16 mouse cellular contexts compared by ENCODE assay signal in genomic region chr5:14903539-14903938, GRCm38 (mm10). TPM values are rescaled to one million over a fixed set of nuclear protein-coding genes. Genes with fewer than 3 reads are reported as not detected.
DNase-seq lines count a peak whose midpoint lies in the region; TF ChIP-seq lines count a peak whose summit lies in the region.
"Not testable (repeated sequence)": the region's sequence is repeated elsewhere in the genome, so short reads cannot be mapped to it uniquely, and the experiment has no call there.
"Had no signal": no experiment of that assay in that cellular context is flagged by ENCODE, and none has a peak within 500 bp of the region (broad histone marks: within the 10 kb centered on the region; RNA-seq: fewer than 3 reads in every experiment).

No protein-coding gene starts in this region.

- DNase-seq in A20 (ENCODE audit: low read depth, low spot score) (peak; percentile 8), MN1 (ENCODE audit: low spot score) (peak; percentile 41)
- peak; percentile 8 for DNase-seq in embryo, embryonic 9.5 days (ENCODE audit: extremely low spot score)
- DNase-seq in induced T-regulatory cell, adult 2 months (ENCODE audit: low read depth) = peak; percentile 6
- DNase-seq in left cerebral cortex, adult 2 months (ENCODE audit: extremely low spot score in 1 of 2, low spot score in 2 of 2) = not testable (repeated sequence)
- peak; percentile 3 for DNase-seq in retina, embryonic 14.5 days (ENCODE audit: low spot score)

- H3K27ac ChIP-seq in left cerebral cortex, adult 2 months = not testable (repeated sequence)

- intact Hi-C loops in left cerebral cortex, adult 2 months (cut with DNase I) = not testable (repeated sequence)

- peak; percentile 43 for TF ChIP-seq CTCF in left cerebral cortex, adult 2 months (IDR thresholded peaks at IDR 0.05)

- not testable (repeated sequence) for H3K4me3 ChIP-seq in left cerebral cortex, adult 2 months

RNA-seq across cellular contexts. Expression of gene Gm9758, which starts 11.2 kb away (rescaled TPM):
- not detected for total RNA-seq in left cerebral cortex, adult 2 months (2021)
- total RNA-seq: adrenal gland, adult 8-10 months; adrenal gland, postnatal 25 days; ES-E14; forebrain, postnatal 0 days; gastrocnemius, adult 8-10 months; gastrocnemius, postnatal 25 days; heart, adult 18-20 months; heart, postnatal 14 days; heart, postnatal 4 days; hindbrain, postnatal 0 days had no signal

RNA-seq across cellular contexts. Expression of gene Speer4e, which starts 34.7 kb away (rescaled TPM):
- not detected for total RNA-seq in left cerebral cortex, adult 2 months (2021)
- total RNA-seq: adrenal gland, adult 8-10 months; adrenal gland, postnatal 25 days; forebrain, postnatal 0 days; gastrocnemius, adult 8-10 months; gastrocnemius, postnatal 25 days; heart, adult 18-20 months; heart, postnatal 14 days; heart, postnatal 4 days; hindbrain, postnatal 0 days had no signal
